Mouse (Mus musculus) liver, adult (tissue): Measurements from ENCODE around the gene Doc2a.
A peak's percentile ranks its signal among the peaks of the same experiment; 100 is the strongest.

Experiments
- GATA4 ChIP-seq: IDR thresholded peaks from 2 replicates; pipeline ENCODE4 v1.6.1; 2014; ENCODE audit warnings: mild to moderate bottlenecking, low read length; ENCODE audit not compliant: insufficient replicate concordance

Doc2a gene

DNA sequence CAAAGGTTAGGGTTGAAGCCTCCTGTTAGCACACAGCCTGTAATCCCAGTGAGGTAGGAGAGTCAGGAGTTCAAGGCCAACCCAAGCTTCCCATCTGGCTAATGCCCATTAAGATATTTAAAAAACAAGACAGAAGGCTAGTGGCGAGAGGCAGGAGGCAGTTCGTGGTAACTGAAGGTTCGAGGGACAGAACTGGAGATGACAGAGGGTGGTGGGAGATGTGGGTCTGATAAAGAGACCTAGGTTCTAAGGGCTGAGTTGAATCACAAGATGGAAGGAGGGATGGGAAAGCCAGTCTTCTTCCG lies at the start of gene Doc2a:
TSS of gene Doc2a (plus strand) at position 301 of the 305 bp plus-strand sequence.
- TF ChIP-seq GATA4: no peak

GRCm38 (mm10) chr7:126798127-126799049 lies 48.8 kb upstream of the Doc2a start:
- TF ChIP-seq GATA4: no peak

- no peak for TF ChIP-seq GATA4
Measured at GRCm38 (mm10) chr7:126799050-126799467, 48.2 kb upstream of the Doc2a start.

DNA sequence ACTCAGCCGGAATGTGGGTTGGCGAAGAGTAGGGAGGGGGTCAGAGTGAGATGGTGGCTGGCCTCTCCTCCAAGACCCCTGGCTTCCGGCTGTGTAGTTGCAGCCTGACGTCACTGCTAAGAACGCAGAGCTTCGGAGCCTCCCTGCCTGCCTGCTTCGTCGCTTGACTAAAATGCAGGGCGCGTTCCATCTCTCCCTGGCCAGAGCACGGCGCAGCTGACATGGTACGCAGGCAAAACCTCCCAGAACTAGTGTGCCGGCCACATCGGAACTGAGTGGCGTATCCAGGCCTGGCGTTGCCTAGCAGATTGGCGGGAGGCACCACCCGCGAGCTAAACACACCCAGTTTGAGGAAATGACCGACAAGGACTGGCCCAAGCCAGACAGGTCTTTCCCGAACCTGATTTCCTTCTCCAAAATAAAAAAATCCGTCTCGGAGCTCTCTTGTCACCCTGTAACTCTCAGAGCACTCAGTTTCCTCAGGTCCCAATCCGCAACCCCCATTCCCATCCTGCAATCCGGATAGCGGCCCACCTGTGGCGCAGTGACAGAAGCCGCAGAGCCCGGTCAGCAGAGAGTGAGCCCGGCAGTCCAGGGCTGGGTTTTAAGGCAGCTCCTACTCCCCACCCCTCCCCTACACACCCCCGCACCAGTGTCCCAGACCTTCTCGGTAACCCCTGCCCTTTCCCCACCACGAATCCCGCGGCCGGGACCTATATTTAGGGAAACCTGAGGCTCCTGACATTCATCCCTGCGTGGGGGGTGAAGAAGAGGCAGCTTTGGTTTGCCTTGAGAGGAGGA lies 47.5 kb upstream of the Doc2a start:
- TF ChIP-seq GATA4: no peak

DNA sequence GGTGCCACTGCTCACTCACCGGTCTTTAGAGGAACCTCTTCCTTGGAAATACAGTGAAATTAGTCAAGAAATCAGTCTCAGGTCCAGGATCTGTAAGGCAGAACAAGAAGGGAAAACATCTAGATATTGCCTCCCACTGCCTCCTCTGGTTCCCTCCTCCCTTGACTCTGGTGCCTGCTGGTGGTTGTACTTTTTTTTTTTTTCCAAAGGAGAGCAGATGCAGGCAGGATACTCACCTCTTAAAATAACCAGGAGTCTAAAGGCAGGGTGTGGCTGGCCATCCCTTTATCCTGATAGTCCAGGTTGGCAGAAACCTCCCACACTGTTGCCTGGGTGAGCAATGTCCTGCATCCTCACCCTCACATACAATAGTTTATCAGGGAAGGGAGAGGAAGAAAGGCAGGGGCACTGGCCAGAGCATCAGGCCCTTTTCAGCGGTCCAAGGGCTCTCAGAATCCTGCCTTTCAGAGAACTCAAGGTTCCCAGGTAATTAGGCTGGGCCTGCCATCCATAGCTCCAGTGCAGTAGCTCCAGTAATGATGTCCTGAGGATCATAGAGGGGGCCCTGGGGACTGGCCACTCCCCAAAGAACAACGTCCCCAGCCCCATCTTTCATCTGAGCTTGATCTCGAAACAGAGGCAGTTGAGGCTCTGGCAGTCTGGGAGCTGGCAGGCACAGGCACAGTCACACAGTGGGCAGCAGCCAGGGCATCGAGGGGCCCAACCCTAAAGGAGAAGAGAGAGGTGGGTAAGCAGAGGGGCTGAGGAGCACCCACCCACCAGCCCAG lies 46.8 kb upstream of the Doc2a start:
- no peak for TF ChIP-seq GATA4

- TF ChIP-seq GATA4: no peak
Measured at GRCm38 (mm10) chr7:126801057-126801422, 46.2 kb upstream of the Doc2a start.

GRCm38 (mm10) chr7:126802134-126802889 lies 44.9 kb upstream of the Doc2a start:
- TF ChIP-seq GATA4: no peak

GRCm38 (mm10) chr7:126803181-126803580 lies 44.0 kb upstream of the Doc2a start:
- TF ChIP-seq GATA4: no peak

GRCm38 (mm10) chr7:126803751-126804150 lies 43.5 kb upstream of the Doc2a start:
- TF ChIP-seq GATA4: no peak

- TF ChIP-seq GATA4: no peak
Measured at GRCm38 (mm10) chr7:126806956-126807355, 40.3 kb upstream of the Doc2a start.

DNA sequence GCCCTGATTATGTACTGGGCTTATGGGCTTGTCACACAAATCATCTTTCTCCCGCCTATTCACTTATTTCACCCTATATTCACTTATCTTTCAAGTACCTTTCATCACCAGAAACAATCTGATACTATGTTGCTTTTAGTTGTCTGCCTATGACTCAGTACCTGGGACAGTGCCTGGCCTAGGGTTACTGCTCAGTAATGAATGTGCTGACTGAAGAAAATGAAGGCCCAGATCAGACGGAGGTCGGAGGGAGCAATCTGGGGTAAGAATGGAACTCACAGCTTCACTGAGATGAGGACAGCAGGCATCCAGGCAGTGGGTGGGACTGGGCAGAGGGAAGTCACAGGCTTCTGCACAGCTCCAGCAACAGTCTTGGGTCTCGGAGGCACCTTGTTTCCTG lies 39.8 kb upstream of the Doc2a start:
- no peak for TF ChIP-seq GATA4

DNA sequence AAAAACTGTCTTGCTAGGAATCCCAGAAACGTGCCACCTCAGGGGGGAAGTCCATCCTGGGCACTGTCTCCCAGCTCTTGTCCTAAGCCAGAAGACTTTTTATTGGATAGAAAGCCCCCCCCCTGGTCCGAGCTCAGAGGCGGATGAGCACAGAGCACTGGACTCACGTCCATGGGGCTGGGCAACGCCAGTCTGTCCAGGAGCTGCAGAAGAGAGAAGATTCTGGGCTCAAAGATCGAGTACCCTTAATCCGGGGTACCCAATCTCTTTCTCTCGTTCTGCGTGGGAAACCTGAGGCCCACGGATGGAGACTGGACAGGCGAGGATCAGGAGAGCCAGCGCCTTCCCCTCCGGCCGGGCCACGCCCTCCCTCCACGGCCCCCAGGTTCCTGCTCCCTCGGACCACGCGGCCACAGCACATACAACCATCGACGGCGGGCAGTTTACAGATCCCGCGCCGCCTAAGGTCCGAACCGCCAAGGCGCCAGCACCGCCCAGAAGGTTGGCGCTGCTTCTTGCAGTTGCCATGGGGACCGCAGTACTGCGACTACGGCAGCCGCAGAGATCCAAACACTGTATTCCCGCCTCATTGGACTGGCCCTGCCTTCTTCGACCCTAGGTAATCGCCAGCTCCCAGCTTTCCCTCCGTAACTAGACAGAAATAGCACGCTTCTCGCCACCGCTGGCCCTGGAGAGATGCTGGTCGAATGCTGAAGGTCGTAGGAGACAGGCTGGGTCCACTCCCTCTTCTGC lies 38.3 kb upstream of the Doc2a start:
- peak; percentile 5; the same call in 1 of the 2 replicates for TF ChIP-seq GATA4

GRCm38 (mm10) chr7:126809723-126810369 lies 37.4 kb upstream of the Doc2a start:
- TF ChIP-seq GATA4: no peak

GRCm38 (mm10) chr7:126815726-126816222 lies 31.4 kb upstream of the Doc2a start:
- TF ChIP-seq GATA4: no peak

DNA sequence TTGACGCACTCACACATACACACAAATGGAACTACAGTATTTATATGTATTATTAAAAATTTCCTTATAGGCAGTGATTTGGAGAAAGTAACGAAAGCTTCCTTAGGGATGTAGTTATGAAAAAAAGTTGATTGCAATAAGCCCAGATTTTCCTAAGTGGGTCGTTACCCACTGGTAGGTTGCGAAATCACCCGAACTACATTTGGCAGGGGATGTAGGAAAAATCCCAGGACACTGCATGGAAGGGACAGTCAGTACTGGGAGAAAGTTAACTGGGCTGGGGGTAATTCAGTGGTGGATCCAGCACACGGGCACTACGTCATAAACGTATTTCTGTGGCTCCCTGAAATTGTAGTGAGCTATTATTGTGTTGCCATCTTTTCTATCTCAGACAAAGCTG lies 30.7 kb upstream of the Doc2a start:
- no peak for TF ChIP-seq GATA4
